Mouse (Mus musculus) megakaryocyte-erythroid progenitor cell, adult 5-6 weeks (primary cell): ENCODE data around the gene Fam209. TPM values are rescaled to one million over a fixed set of nuclear protein-coding genes. Genes with fewer than 3 reads are reported as not detected.

Source experiments
- ATAC-seq: replicated peaks from 2 replicates; pipeline ENCODE4 v1.8.0; 2016; ENCODE audit warnings: mild to moderate bottlenecking, inconsistent platforms; ENCODE audit not compliant: severe bottlenecking, poor library complexity, low FRiP score, low TSS enrichment
- total RNA-seq, 2 experiments: library from RNA; stranded (forward) in 1 of 2; stranded (reverse) in 1 of 2; fragments of 200-1000, 215-1000 nt in 1 of 2; fragments of >200 nt in 1 of 2; fragmentation: Nextera tagmentation in 1 of 2; gene quantifications; 2 replicates each; pipeline ENCODE4 v1.2.3; 2014 to 2017

The Fam209 gene
- total RNA-seq (2014; fragmentation: Nextera tagmentation) (2.8 TPM in 1 of 2 replicates, not detected in the other), total RNA-seq (2017) (0.95 and 6.7 TPM in 2 replicates)

DNA sequence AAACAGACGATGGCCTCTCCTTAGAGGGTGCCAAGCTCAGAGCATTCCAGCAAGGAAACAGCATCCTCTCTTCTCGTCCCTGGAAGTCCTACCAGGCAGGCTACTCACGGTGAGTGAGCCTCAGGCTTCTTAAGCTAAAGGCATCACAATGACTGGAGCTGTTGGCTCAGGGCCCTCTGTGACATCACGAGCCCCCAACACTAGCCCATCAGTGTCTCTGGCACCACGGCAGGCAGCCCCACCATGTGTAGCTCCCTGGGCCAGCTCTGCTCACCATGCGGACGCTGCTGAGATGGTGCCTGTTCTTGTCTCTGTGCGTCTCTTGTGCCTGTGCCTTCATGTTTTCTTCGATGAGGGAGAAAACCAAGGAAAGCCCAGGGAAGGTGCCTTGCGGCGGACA lies at the start of gene Fam209:
Gene Fam209 (plus strand): TSS at position 203 of the 400 bp plus-strand sequence.
- ATAC-seq, result no peak

DNA sequence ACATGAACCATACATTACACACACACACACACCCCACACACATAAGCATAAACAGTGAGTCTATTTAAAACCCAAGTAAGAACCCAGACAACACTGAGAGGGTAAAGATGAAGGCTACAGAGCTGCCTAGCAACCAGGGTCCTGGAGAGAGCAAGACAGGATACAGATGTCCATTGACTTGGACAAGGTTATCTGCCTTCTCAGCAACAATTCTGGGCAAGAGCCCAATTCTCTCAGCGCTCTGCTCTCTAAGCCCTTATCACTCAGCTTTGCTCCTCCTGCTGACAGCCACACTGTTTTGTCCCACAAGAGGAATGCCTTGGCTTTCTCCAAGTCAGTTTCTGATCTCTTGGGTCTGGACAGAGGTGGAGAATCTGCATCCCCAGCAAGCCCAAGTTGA lies 41.7 kb upstream of the Fam209 start:
- ATAC-seq, result peak; percentile 96

DNA sequence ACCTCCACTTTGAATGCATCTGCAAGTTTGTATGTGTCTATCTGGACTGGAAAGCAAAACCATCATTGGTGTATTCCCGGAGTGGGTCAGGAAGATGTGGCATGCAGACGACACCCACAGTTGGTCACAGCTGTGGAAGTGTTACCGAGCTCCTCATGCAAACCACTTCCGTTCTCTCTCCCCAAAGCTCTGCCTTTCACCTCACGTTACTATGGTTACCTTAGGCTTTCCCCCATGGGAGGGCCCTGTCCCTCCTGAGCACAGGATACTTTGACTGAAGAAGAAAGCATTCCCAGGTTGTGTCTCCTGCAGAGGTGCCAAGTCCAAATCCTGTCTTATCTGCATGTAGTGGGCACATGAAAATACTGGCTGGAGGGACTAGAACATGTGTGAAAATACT lies 38.6 kb upstream of the Fam209 start:
- no peak for ATAC-seq

DNA sequence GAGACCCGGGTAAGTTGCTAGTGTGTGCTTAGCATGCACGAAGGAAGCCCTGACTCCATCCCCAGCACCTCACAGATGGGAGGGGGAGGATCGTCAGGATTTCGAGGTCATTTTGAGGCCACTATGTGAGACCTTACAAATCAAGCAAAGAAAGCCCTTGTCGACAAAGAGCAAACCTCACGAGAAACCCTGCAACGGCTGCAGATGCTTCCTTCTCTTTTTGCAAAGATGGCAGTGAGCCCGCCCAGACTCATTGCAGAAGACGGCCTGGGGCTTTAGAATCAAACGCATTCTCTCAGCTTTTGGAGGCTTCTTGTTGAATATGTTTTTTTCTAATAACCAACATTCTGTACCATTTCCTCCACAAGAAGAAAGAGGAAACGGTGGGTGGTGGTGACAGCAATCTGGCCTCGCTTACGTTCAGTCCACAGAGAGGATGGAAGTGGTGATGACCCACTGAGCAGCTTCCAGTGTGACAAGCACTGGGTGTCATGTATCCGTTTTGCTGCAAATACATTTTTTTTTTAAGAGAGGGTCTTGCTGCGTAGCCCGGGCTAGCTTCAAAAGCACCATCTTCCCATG lies 34.9 kb upstream of the Fam209 start:
- no peak for ATAC-seq

DNA sequence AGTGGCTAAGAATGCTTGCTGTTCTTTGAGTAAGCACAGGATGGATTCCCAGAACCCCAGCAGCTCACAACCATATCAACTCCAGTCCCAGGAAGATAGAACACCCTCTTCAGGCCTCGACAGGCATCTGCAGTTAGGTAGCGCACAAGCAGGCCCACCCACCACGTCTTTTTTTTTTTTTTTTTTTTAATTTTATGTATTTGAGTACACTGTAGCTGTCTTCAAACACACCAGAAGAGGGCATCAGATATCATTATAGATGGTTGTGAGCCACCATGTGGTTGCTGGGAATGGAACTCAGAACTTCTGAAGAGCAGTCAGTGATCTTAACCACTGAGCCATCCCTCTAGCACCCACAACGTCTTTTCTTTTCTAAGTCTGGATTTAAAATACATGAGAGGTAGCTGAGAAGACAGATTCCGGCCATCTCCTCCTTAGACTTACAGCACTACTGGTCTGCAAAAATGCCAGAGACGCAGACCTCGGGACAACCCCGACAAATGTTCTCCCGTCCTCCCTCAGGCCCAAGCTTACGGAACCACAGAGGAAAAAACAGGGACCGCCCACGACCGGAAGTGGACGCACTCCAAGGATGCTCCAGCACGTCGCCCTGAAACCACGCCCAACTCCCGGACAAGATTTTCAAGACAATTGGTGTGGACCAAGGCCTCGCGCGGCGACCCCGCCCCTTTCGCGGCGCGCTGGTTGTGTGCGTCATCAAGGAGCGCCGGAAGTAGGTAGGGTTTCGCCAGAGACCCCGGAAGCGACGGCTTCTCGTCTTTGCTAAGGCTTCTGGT lies 32.3 kb upstream of the Fam209 start, which contains the start of gene Rtf2:
Gene Rtf2 (plus strand): TSS at position 714 of the 797 bp plus-strand sequence.
- peak; percentile 87 for ATAC-seq

DNA sequence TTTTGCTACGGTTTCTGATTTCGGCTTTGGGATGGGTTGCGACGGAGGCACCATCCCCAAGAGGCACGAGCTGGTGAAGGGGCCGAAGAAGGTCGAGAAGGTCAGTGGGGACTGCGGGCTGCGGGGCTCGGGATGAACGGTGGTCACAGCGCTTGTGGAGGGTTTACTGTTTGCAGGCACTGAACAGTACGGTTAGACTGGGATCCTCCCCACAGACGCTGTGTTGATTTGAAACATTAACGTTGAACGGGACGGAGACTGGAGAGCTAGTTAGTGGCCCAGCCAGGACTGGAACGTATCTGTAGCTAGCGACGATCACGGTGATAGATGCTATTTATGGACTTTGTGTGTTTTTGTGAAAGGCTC lies 31.7 kb upstream of the Fam209 start:
- peak; percentile 35 for ATAC-seq

DNA sequence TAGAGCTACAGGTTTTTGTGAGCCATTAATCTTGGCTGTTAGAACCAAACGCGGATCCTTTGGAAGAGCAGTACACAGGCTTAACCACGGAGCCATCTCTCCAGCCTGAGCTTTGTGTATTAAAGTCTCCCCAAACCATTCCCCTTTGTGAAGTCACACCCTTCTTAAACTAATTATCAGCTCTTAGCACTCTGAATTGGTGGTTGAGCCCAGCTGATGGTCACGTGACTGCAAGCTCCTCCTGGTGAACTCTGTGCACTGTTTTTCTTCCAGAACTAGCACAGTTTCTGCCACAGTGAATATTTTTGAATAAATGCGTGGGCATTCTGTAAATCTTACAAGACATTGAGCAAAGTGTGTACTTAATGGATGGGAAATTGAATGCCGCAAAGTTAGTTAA lies 31.1 kb upstream of the Fam209 start:
- ATAC-seq, result peak; percentile 78

DNA sequence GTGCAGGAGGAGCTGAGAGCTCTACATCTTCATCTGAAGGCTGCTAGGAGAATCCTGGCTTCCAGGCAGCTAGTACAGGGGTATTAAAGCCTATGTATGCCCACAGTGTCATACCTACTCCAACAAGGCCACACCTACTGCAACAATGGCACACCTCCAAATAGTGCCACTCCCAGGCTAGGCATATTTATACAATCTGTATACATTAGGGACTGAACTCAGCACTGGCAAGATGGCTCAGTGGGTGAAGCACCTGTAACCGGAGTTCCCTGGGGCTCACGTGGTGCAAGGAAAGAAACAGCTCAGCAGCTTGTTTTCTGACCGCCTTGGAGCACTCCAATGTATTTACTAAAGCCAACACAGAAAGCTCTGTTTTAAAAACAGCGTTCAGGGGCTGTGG lies 26.7 kb upstream of the Fam209 start:
- ATAC-seq, result no peak

DNA sequence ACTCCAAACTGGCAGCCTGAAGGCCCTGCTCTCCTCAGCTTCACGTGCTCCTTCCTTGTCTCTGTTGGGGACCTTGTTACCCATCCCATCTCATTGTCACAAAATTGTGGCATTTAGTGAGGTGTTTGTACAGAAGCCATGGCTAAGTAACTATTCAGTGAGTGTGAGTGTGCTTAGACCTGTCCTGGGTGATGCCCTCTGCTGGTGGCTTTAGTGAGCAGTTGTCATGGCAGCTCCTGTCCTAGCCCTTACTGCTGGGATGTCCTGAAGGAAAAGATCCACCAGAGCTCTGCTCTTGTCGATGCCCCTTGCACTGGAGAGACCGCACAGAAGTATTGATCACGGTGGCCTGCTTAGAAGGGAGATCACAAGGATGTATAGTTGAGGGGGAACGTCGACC lies 25.0 kb upstream of the Fam209 start:
- peak; percentile 62; the same call in 1 of the 2 replicates for ATAC-seq

DNA sequence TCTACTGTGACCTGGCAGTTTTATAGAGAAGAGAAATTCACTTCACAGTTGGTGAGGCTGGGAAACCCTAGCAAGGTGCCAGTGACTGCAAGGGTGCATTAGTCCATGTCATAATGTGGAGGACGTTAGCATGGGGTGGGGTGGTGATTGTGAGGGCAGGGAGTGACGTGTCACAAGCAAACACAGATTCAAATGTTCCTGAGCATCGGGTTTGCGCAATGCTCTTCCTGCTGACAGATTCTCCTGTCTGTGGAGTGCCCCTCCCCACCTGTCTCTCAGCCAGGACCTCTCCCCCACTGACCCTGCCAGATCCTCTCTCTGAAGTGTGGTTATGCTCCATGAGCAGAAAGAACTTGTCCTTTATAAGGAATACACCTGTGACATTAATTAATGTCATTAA lies 24.0 kb upstream of the Fam209 start:
- ATAC-seq, result no peak

DNA sequence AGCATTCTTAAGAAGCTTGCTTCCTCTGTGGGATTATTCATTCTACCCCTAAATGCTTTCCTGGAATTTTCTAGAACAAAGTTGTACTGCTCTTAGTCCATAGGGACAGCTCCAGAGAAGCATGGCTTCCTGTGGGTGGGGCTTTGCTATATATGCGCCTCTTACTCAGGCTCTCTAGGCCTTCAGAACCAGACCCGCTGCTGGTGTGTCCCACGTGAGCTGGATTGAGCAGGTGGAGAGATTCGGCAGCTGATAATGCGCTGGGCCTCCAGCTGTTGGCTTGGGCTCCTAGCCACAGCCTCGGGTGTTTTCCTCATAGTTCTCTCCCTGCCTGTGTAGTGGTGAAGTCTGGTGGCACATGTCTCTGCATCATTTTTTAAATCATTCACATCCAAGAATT lies 21.7 kb upstream of the Fam209 start:
- ATAC-seq, result no peak

DNA sequence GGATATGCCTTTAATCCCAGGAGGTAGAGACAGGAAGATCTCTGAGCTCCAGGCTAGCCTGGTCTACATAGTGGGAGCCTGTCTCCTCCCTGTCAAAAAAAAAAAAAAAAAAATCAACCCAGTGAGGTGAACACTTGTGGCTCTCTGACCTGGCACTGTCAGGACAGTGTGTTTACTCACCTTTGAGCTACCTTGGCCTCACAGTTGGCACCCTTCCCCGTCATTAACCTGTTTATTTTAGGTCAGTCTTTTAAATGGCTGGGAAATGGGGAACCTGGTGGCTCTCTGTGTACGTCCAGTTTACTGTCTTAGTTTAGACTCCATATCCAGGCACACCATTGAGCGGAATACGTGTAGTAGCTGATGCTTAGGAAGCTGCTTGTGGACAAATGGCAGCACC lies 20.3 kb upstream of the Fam209 start:
- ATAC-seq, result no peak

DNA sequence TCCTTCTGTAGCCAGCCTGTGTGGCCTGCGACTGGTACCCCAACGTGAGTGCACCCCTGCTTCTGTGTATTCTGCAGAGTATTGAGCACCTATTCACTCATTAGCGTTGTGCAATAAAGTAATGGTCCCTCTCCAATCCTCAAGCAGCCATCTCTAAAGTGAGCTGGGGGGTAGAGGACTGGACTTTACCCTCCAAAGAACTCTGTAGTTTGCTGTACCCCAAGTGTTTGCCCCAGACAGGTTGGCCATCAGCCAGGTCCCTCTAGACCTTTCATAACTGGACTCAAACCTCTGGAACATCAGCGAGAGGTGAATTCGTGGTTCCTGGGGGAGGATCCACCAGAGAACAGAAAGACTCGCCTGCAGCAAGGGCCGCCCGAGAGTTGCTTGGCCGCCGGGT lies 19.9 kb upstream of the Fam209 start:
- ATAC-seq, result no peak

DNA sequence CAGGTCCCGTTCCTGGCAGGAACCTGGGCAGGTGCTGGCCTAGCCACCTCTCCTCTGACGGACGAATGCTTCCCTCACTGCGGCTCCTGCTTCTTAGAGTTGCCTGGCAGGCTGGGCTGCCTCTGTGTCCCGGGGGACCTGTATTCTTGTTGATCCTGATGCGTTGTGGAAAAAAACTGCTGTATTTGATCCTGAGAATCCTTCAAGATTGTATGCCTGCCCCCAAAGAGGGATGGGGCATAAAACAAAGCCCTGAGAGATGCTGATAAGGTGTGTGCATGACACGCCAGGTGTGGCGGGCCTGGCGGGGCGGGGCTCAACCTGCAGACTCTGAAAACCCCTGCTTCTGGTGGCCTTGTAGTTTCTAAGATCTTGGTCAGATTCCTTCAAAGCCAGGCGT lies 13.8 kb upstream of the Fam209 start, which contains the start of gene Gcnt7:
Gene Gcnt7 (minus strand): TSS at position 101 of the 400 bp plus-strand sequence.
- no peak for ATAC-seq

DNA sequence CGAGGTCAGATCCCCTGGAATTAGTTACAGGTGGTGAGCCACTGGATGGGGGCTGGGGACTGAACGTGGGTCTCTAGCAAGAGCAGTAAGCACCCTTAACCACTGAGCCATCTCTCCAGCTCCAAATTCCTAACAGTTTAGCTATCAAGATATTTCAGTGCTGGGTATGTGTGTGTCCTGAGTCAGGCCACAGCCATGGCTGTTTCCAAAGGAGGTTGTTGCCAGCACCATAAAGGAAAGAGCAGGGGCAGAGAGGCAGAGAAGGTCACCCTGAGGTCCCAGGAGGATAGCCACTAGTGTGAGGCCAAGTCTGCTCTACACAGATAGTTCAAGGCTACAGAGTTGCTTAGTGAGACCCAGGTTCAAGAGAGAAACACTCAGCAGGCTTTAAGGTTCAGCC lies 11.7 kb upstream of the Fam209 start:
- ATAC-seq, result no peak

DNA sequence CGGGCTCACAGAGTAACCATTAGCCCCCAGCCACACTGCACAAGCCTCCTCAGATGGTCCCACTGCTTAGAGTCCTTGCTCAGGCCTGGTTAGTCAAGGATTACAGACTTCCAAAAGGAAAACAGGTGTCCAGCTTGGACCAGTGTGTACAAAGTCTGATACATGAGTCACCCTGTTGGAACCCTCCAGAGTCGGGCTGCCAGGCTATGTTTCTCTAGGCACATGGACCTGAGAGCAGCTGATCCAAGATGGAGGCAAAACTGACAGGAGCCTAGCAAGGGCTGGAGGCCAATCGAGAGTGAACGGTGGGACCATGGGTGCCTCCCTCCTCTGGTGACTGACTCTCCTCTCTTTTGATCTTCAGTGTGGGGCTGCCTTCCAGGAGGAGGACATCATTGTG lies 9.5 kb upstream of the Fam209 start:
- no peak for ATAC-seq

DNA sequence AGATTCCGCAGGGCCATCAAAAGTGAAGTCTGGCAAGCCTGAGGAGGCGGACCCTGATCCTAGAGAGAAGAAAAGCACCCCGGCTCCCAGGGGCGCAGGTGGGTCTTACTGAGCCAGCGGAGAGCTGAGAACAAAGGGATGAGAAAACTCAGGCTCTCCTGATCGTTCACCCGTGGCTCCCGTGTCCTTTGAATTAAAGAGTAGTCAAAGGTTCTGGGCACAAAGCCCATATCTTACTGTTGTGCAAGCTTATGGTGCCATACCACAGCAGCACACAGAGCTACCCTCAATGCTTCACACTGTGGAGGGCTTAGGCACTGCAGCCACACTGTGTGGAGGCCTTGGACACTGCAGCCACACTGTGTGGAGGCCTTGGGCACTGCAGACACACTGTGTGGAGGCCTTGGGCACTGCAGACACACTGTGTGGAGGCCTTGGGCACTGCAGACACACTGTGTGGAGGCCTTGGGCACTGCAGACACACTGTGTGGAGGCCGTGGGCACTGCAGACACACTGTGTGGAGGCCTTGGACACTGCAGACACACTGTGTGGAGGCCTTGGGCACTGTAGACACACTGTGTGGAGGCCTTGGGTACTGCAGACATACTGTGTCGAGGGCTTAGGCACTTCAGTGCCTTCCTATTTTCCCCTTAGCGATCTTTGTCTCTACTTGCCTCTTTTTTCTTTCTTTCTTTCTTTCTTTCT lies 5.7 kb upstream of the Fam209 start:
- ATAC-seq, result no peak

DNA sequence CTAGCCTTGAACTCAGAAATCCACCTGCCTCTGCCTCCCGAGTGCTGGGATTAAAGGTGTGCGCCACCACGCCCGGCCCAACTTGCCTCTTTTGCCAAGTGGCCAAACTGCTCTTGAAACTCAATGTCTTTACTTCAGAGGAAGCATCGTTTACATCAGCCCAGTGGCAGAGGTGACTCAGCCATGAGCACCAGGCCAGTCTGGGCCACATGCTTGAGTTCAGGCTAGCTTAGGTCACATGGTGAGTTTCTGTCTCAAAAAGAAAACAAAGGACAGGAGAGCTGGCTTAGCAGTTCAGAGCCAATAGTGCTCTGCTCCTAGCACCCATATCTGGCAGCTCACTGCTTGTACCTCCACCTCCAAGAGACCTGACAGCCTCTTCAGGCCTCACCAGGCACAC lies 5.1 kb upstream of the Fam209 start:
- no peak for ATAC-seq

DNA sequence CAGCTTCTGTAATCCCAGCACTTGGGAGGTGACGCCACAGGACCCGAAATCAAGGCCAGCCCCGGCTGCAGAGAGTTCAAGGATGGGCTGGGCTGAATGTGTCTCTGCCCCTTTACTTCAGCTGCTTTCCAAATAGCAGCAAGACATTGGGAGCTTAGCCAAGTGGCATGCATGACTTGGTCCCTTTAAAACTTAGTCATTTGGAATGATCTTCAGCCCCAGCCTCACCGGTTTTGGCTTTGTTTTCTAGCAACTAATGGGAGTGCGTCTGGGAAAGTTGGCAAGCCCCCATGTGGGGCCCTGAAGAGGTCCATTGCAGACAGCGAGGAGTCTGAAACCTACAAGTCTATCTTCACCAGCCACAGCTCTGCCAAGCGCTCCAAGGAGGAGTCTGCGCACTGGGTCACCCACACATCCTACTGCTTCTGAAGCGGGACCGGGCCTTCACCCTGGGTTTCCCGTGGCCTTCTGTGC lies 3.9 kb upstream of the Fam209 start:
- ATAC-seq, result no peak

DNA sequence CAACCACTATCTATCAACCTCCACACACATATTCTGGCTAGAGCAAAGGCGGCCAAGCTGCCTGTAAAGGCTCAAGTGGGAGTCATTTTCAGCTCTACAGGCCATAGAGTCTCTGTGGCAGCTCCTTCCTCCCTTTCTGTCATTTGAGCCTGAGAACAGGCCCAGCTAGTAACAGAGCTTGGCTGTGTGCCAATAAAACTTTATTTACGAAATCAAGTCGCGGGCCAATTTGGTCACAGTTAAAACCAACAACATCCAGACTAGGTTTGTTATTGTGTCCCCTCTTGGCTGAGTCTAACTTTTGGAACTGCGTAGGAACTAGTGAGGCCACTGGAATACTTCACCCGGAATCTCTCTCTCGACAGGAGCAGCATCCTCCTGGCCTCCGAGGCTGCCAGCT lies 1.3 kb downstream of the Fam209 start:
- no peak for ATAC-seq
